Mouse (Mus musculus) limb, embryonic 11.5 days (tissue): ENCODE results near the gene Tbx21. TPM values are rescaled to one million over a fixed set of nuclear protein-coding genes. Genes with fewer than 3 reads are reported as not detected.

ENCODE experiments used
- ATAC-seq: fragments of 200-750 bp; cut with Nextera tagmentation; 2 replicates; pipeline ENCODE4 v1.8.0; 2017; ENCODE audit warnings: low read depth; ENCODE audit not compliant: insufficient number of reproducible peaks, low FRiP score, low TSS enrichment
- DNase-seq: peaks from one replicate; pipeline ENCODE4 v3.0.0-alpha.2; 2015; ENCODE audit warnings: low spot score
- H3K27ac ChIP-seq: fragments of 300-500 bp; sonication (generic); replicated peaks from 2 replicates; pipeline ENCODE4 v1.5.1; 2014; ENCODE audit warnings: low read depth, mild to moderate bottlenecking, low read length
- H3K27me3 ChIP-seq: fragments of 300-500 bp; sonication (generic); 2 replicates; pipeline ENCODE4 v1.6.1; 2014; ENCODE audit warnings: mild to moderate bottlenecking, low read length, mixed read lengths; ENCODE audit not compliant: control insufficient read depth, insufficient read depth
- H3K36me3 ChIP-seq: fragments of 300-500 bp; sonication (generic); 2 replicates; pipeline ENCODE4 v1.6.1; 2014; ENCODE audit warnings: mild to moderate bottlenecking, low read length, moderate library complexity, mixed read lengths; ENCODE audit not compliant: control insufficient read depth, insufficient read depth
- H3K4me1 ChIP-seq: fragments of 300-500 bp; sonication (generic); 2 replicates; pipeline ENCODE4 v1.6.1; 2014; ENCODE audit warnings: low read length, mixed read lengths; ENCODE audit not compliant: control insufficient read depth, insufficient read depth
- H3K4me2 ChIP-seq: fragments of 300-500 bp; sonication (generic); 2 replicates; pipeline ENCODE4 v1.6.1; 2014; ENCODE audit warnings: low read depth, mild to moderate bottlenecking, moderate library complexity; ENCODE audit not compliant: severe bottlenecking
- H3K4me3 ChIP-seq: fragments of 300-500 bp; sonication (generic); 2 replicates; pipeline ENCODE4 v1.5.1; 2014; ENCODE audit warnings: low read depth, low read length
- H3K9ac ChIP-seq: fragments of 300-500 bp; sonication (generic); 2 replicates; pipeline ENCODE4 v1.6.1; 2014; ENCODE audit warnings: mild to moderate bottlenecking, low read length
- H3K9me3 ChIP-seq: fragments of 300-500 bp; sonication (generic); 2 replicates; pipeline ENCODE4 v1.6.1; 2016; ENCODE audit warnings: low read length; ENCODE audit not compliant: control insufficient read depth
- WGBS: fragments of 180-500 bp; shearing (Covaris S2); extraction: QIAGEN DNeasy Blood & Tissue Kit; methylation state at CpG from one replicate; pipeline ENCODE4 v1.1.7; 2014; 5-methylcytosine and 5-hydroxymethylcytosine counted together
- polyA plus RNA-seq: library from polyadenylated mRNA; unstranded; fragments of >200 nt; fragmentation: Nextera tagmentation; extraction: Ambion mirVana; gene quantifications from 2 replicates; pipeline ENCODE4 v1.2.1, GENCODE M21; 2014

The Tbx21 gene
- polyA plus RNA-seq, 1 experiment from 2014 or later = not detected

- peak overlapping the region; percentile 62 for H3K4me3 ChIP-seq
- no peaks in the 10 kb centered on the region for H3K9me3 ChIP-seq
- 2% methylated on average over 14 of the region's 14 CpGs for WGBS
- peak overlapping the region; percentile 75 for H3K4me2 ChIP-seq
- DNase-seq (peak; percentile 61), ATAC-seq (no peak)
- H3K36me3 ChIP-seq = no peaks in the 10 kb centered on the region
- H3K4me1 ChIP-seq = peaks cover 26% of the 10 kb centered on the region
- H3K27ac ChIP-seq = peak overlapping the region; percentile 93
- no peaks in the 10 kb centered on the region for H3K27me3 ChIP-seq
- peak overlapping the region; percentile 80 for H3K9ac ChIP-seq
Measured at GRCm38 (mm10) chr11:97149995-97150410, 34.9 kb upstream of the Tbx21 start.

- no peaks in the 10 kb centered on the region for H3K9me3 ChIP-seq
- H3K4me3 ChIP-seq = peak overlapping the region; percentile 3; the same call in 1 of the 2 replicates
- no peaks in the 10 kb centered on the region for H3K27me3 ChIP-seq
- WGBS = 11% methylated on average over 9 of the region's 9 CpGs
- peaks cover 22% of the 10 kb centered on the region for H3K4me1 ChIP-seq
- DNase-seq (no peak), ATAC-seq (no peak)
- H3K9ac ChIP-seq = no peak overlapping the region
- peak overlapping the region; percentile 75 for H3K4me2 ChIP-seq
- no peaks in the 10 kb centered on the region for H3K36me3 ChIP-seq
- H3K27ac ChIP-seq = no peak overlapping the region
Measured at GRCm38 (mm10) chr11:97149026-97149425, 33.9 kb upstream of the Tbx21 start.

DNA sequence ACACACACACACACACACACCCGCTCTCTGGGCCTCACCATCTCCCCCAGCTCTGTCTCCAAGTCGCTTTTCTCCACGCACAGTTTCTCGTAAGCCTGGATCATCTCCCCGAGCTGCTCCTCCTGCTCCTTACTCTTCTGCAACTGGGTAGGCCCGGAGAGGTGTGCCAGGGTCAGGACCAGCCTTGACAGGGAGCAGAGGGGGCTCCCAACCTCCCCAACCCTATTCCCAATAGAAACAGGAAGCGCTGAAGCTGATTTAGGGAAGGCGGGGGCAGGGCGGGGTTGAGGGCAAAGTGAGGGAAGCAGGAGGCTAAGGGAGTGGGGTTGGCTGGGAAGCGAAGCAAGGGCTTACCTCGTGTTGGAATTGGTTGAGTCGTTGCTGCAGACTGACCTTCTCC is 33.5 kb upstream of the Tbx21 start:
- Histone ChIP-seq H3K27ac (no peak overlapping the region), H3K4me3 (no peak overlapping the region), H3K27me3 (no peaks in the 10 kb centered on the region), H3K9ac (no peak overlapping the region), H3K4me2 (peak overlapping the region; percentile 75; the same call in 1 of the 2 replicates), H3K9me3 (no peaks in the 10 kb centered on the region), H3K36me3 (no peaks in the 10 kb centered on the region), H3K4me1 (peaks cover 22% of the 10 kb centered on the region)
- 24% methylated on average over 12 of the region's 12 CpGs for WGBS
- ATAC-seq = no peak
- DNase-seq = no peak

GRCm38 (mm10) chr11:97147333-97147732 is 32.2 kb upstream of the Tbx21 start:
- no peaks in the 10 kb centered on the region for H3K9me3 ChIP-seq
- H3K27me3 ChIP-seq = no peaks in the 10 kb centered on the region
- WGBS = 79% methylated on average over 8 of the region's 8 CpGs
- peaks cover 20% of the 10 kb centered on the region for H3K4me1 ChIP-seq
- no peak overlapping the region for H3K4me2 ChIP-seq
- H3K36me3 ChIP-seq = no peaks in the 10 kb centered on the region
- ATAC-seq (no peak), DNase-seq (no peak)
- no peak overlapping the region for H3K4me3 ChIP-seq
- no peak overlapping the region for H3K9ac ChIP-seq
- no peak overlapping the region for H3K27ac ChIP-seq

GRCm38 (mm10) chr11:97146724-97147123 is 31.6 kb upstream of the Tbx21 start:
- no peaks in the 10 kb centered on the region for H3K9me3 ChIP-seq
- H3K4me1 ChIP-seq = peaks cover 17% of the 10 kb centered on the region
- no peak overlapping the region for H3K27ac ChIP-seq
- no peak overlapping the region for H3K4me3 ChIP-seq
- no peaks in the 10 kb centered on the region for H3K36me3 ChIP-seq
- DNase-seq (peak; percentile 89), ATAC-seq (no peak)
- no peak overlapping the region for H3K9ac ChIP-seq
- no peak overlapping the region for H3K4me2 ChIP-seq
- H3K27me3 ChIP-seq = no peaks in the 10 kb centered on the region
- WGBS = 6% methylated on average over 8 of the region's 8 CpGs

DNA sequence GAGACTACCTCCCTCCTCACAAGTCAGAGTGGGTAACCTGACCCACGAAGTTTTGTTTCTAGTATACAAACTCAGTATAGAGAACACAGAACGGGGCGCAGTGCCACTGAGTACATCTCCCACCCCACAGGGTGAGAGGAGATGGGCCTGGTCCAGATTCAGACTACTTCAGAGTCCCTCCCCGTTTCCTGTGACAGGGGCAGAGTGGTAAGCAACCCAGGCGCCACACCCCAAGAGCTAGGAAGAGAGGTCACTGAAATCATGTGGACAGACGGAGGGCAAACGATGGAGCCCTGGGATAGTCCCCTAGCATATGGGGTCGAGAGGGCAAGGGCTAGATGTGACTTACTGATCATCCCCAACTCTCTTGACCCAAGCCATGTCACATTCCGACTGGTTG is 30.8 kb upstream of the Tbx21 start:
- H3K9ac ChIP-seq = no peak overlapping the region
- H3K4me2 ChIP-seq = no peak overlapping the region
- H3K4me3 ChIP-seq = no peak overlapping the region
- DNase-seq = no peak
- H3K4me1 ChIP-seq = peaks cover 17% of the 10 kb centered on the region
- H3K27ac ChIP-seq = no peak overlapping the region
- H3K9me3 ChIP-seq = no peaks in the 10 kb centered on the region
- no peaks in the 10 kb centered on the region for H3K36me3 ChIP-seq
- 59% methylated on average over 9 of the region's 9 CpGs for WGBS
- no peak for ATAC-seq
- no peaks in the 10 kb centered on the region for H3K27me3 ChIP-seq

GRCm38 (mm10) chr11:97145320-97145719 is 30.2 kb upstream of the Tbx21 start:
- Histone ChIP-seq H3K36me3 (no peaks in the 10 kb centered on the region), H3K9ac (no peak overlapping the region), H3K27ac (no peak overlapping the region), H3K4me1 (peaks cover 15% of the 10 kb centered on the region), H3K4me2 (no peak overlapping the region), H3K27me3 (peaks cover 2% of the 10 kb centered on the region; the same call in 1 of the 2 replicates), H3K4me3 (no peak overlapping the region), H3K9me3 (no peaks in the 10 kb centered on the region)
- ATAC-seq (no peak), DNase-seq (no peak)
- 46% methylated on average over 2 of the region's 2 CpGs for WGBS

DNA sequence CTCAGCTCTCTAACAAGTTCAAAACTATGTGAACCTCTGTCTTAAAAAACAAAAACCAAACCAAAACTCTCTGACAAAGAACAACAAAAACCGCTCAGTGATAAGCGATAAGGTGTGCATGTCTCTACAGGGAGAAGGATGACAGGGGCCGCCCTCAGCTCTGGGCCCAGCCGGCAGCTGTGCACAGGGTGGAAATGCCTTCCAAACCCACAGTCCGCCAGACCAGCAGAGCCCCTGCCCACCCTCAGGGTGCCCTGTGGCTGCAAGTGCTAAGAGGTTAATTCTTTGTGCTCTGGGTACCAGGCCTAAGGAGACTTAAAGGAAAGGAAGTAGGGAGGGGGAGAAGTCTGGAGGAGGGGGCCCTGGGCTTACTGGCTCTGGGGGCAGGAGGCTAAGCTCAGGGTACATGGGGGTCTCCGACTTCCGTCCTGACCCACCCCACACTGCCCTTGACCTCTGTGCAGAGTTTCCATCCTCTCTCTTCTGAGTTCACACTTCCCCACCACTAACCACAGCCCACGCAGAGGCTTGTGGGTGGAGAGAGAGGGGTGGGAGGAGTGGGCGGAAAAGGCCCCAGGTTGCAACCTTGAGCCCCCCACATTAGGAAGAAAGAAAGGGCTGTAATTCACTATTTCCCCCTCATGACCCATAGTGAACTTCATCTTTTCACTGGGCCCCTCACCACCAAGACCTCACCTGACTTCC is 28.2 kb upstream of the Tbx21 start:
- Histone ChIP-seq H3K9ac (no peak overlapping the region), H3K27me3 (peaks cover 21% of the 10 kb centered on the region), H3K27ac (no peak overlapping the region), H3K4me3 (no peak overlapping the region), H3K9me3 (no peaks in the 10 kb centered on the region), H3K4me2 (no peak overlapping the region), H3K4me1 (peaks cover 11% of the 10 kb centered on the region), H3K36me3 (no peaks in the 10 kb centered on the region)
- 63% methylated on average over 9 of the region's 9 CpGs for WGBS
- no peak for ATAC-seq
- no peak for DNase-seq

GRCm38 (mm10) chr11:97142159-97142608 is 27.1 kb upstream of the Tbx21 start:
- H3K9ac ChIP-seq = no peak overlapping the region
- H3K27me3 ChIP-seq = peaks cover 32% of the 10 kb centered on the region
- H3K9me3 ChIP-seq = no peaks in the 10 kb centered on the region
- WGBS = 74% methylated on average over 8 of the region's 8 CpGs
- no peak overlapping the region for H3K4me2 ChIP-seq
- no peak overlapping the region for H3K27ac ChIP-seq
- ATAC-seq (no peak), DNase-seq (no peak)
- no peak overlapping the region for H3K4me3 ChIP-seq
- peaks cover 12% of the 10 kb centered on the region for H3K4me1 ChIP-seq
- no peaks in the 10 kb centered on the region for H3K36me3 ChIP-seq
